Mouse (Mus musculus) MN1 (cell line): Measurements from ENCODE around the gene Glyat.

Experiments used
- DNase-seq: peaks from one replicate; pipeline ENCODE4 v3.0.0-alpha.2; 2016; ENCODE audit warnings: low spot score

Glyat gene

DNA sequence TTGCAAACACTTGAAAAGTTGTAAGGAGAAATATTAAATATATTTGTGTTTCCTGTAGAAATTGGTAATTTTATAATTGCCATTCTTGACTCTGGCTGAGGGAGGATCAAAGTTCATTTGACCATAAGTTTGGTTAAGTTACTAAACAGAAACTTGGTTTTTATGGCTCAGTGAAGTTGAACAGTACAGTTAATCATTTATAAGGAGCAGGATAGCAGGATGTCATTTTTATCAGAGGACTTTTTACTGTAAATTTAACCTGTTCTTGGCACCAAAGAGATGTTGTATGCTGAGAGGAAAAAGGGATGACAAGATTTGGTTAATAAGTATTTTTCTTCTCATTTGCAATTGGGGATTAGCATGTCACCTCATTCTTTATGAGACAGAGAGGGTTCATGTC is 51.5 kb downstream of the Glyat start:
- no peak for DNase-seq

DNA sequence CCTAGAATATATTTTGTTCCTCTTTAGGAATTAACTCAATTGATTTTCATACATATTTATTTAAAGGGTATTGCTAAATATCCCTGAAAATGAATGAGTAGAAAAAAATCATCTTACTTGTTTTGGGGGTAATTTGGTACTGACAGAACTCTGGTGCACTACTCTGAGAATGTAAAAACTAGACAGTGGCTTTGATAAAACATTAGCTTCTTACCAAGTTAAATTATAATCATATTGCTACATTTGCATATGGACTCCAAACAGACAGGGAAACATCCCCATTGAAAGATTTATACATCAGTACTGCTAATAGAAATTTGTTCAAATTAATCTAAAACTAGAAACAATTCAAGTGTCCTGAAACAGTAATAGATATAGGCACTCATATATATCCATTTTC is 52.1 kb downstream of the Glyat start:
- no peak for DNase-seq

DNA sequence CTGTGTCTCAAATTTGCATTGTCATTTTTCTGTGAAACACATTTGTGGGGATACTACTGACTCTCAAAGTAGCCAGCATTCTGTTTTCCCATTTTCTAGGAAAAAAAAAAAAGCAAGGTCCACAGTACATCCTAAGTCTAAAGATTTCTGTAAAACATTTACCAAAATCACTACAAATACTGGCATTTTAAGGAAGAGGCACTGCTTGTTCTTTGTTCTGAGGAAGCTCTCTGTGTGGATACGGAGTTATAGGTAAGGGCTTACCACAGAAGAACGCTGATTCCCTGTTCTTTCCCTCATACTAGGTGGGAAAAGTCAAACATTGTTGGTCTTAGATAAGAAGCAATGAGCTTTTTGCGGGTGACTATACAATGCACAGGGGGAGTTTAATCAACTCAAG is 62.5 kb downstream of the Glyat start, which contains the start of gene Keg1:
Gene Keg1, plus strand, starts transcription at position 197 of the 400 bp plus-strand sequence.
- DNase-seq, result no peak

DNA sequence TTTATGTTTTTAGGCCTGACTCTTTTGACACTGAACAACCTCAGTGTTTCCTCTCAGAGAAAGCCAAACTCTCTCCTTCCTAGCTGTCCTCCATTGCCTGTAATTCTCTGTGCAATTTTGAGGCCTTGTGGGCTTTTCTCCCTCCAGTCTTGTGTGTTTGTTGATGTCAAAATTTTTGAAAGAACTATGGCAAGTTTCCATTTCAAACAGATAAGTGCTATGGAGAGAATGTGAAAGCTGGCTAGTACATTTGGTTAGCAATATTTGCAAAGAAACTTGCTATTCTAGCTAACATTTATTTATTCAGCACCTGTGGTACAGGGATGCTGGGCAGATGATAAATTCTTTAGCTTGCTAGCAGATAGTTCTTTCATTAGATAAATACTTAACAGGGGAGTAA is 63.1 kb downstream of the Glyat start:
- no peak for DNase-seq
